Mouse (Mus musculus) MEL (cell line): Measurements from ENCODE around the gene Top1. TPM values are rescaled to one million over a fixed set of nuclear protein-coding genes. Genes with fewer than 3 reads are reported as not detected.
"Not testable (repeated sequence)": the region's sequence is repeated elsewhere in the genome, so short reads cannot be mapped to it uniquely, and the experiment has no call there.

Source experiments
- DNase-seq: peaks from one replicate; pipeline ENCODE4 v3.0.0; 2011; ENCODE audit warnings: low read depth, low spot score
- H3K27ac ChIP-seq: 2 replicates; pipeline ENCODE4 v1.5.1; 2012; ENCODE audit warnings: low read depth, mild to moderate bottlenecking, control low read depth, low read length, moderate library complexity; ENCODE audit not compliant: control insufficient read depth
- H3K27me3 ChIP-seq, 2 experiments: fragments of 150-350 bp in 1 of 2; sonication (generic) in 1 of 2; 2 replicates each; pipeline ENCODE4 v1.6.1; 2012; ENCODE audit warnings: low read length in 2 of 2, mild to moderate bottlenecking in 2 of 2, improper control_type of control experiment in 1 of 2, moderate library complexity in 1 of 2; ENCODE audit not compliant: insufficient read depth in 2 of 2, control insufficient read depth in 1 of 2
- H3K36me3 ChIP-seq, 2 experiments: 2 replicates each; pipeline ENCODE4 v1.6.1; 2012 to 2014; ENCODE audit warnings: low read length in 2 of 2, improper control_type of control experiment in 1 of 2, inconsistent platforms in 1 of 2, mild to moderate bottlenecking in 1 of 2; ENCODE audit not compliant: insufficient read depth in 2 of 2, control insufficient read depth in 1 of 2
- H3K4me1 ChIP-seq, 2 experiments: fragments of 150-350 bp in 1 of 2; sonication (generic) in 1 of 2; 2 replicates each; pipeline ENCODE4 v1.6.1; 2012; ENCODE audit warnings: low read length in 2 of 2, improper control_type of control experiment in 1 of 2, mild to moderate bottlenecking in 1 of 2; ENCODE audit not compliant: insufficient read depth in 2 of 2, control insufficient read depth in 1 of 2
- H3K4me3 ChIP-seq, 2 experiments: fragments of 150-350 bp in 1 of 2; sonication (generic) in 1 of 2; 2 replicates each; pipeline ENCODE4 v1.5.1; 2012; ENCODE audit warnings: low read depth in 2 of 2, low read length in 2 of 2, mild to moderate bottlenecking in 2 of 2, moderate library complexity in 2 of 2, control low read depth in 1 of 2, improper control_type of control experiment in 1 of 2; ENCODE audit not compliant: control insufficient read depth in 1 of 2, insufficient read depth in 1 of 2
- H3K79me2 ChIP-seq: 2 replicates; pipeline ENCODE4 v1.6.1; 2012; ENCODE audit warnings: mild to moderate bottlenecking, low read length, moderate library complexity; ENCODE audit not compliant: control insufficient read depth, poor library complexity, insufficient read depth
- H3K9ac ChIP-seq: 2 replicates; pipeline ENCODE4 v1.6.1; 2012; ENCODE audit warnings: low read depth, mild to moderate bottlenecking, control low read depth, low read length, moderate library complexity; ENCODE audit not compliant: control insufficient read depth, poor library complexity, severe bottlenecking
- H3K9me3 ChIP-seq: fragments of 150-350 bp; sonication (generic); replicated peaks from 2 replicates; pipeline ENCODE4 v1.6.1; 2012; ENCODE audit warnings: mild to moderate bottlenecking, low read length, improper control_type of control experiment, moderate library complexity; ENCODE audit not compliant: insufficient read depth
- BHLHE40 ChIP-seq: IDR thresholded peaks from 2 replicates; pipeline ENCODE4 v1.6.1; 2012; ENCODE audit warnings: low read depth, mild to moderate bottlenecking, inconsistent platforms, low read length, improper control_type of control experiment, borderline replicate concordance
- ELF1 ChIP-seq: IDR thresholded peaks from 2 replicates; pipeline ENCODE4 v1.6.1; 2014; ENCODE audit warnings: low read depth, mild to moderate bottlenecking, inconsistent platforms, low read length, improper control_type of control experiment, moderate library complexity
- EP300 ChIP-seq, 2 experiments: IDR thresholded peaks; 2 replicates each; pipeline ENCODE4 v1.6.1; 2011; ENCODE audit warnings: improper control_type of control experiment in 2 of 2, low read length in 2 of 2, low read depth in 1 of 2, mild to moderate bottlenecking in 1 of 2
- ETS1 ChIP-seq: IDR thresholded peaks from 2 replicates; pipeline ENCODE4 v1.6.1; 2012; ENCODE audit warnings: low read depth, mild to moderate bottlenecking, inconsistent platforms, low read length, improper control_type of control experiment, moderate library complexity
- GATA1 ChIP-seq: IDR thresholded peaks from 2 replicates; pipeline ENCODE4 v1.6.1; 2011; ENCODE audit warnings: low read depth, low read length, improper control_type of control experiment
- HCFC1 ChIP-seq: IDR thresholded peaks from 2 replicates; pipeline ENCODE4 v1.6.1; 2012; ENCODE audit warnings: low read depth, mild to moderate bottlenecking, inconsistent platforms, low read length, improper control_type of control experiment, moderate library complexity
- JUND ChIP-seq: IDR thresholded peaks from 2 replicates; pipeline ENCODE4 v1.6.1; 2011; ENCODE audit warnings: low read depth, mild to moderate bottlenecking, improper control_type of control experiment, low read length
- KAT2A ChIP-seq: conservative IDR thresholded peaks from 2 replicates; pipeline ENCODE4 v1.6.1; 2012; ENCODE audit warnings: low read depth, low read length, improper control_type of control experiment, inconsistent platforms
- MAFK ChIP-seq: IDR thresholded peaks from 2 replicates; pipeline ENCODE4 v1.6.1; 2011; ENCODE audit warnings: low read depth, mild to moderate bottlenecking, low read length, improper control_type of control experiment, borderline replicate concordance
- MAX ChIP-seq: IDR thresholded peaks from 2 replicates; pipeline ENCODE4 v1.6.1; 2011; ENCODE audit warnings: low read length, improper control_type of control experiment
- MXI1 ChIP-seq: IDR thresholded peaks from 2 replicates; pipeline ENCODE4 v1.6.1; 2011; ENCODE audit warnings: mild to moderate bottlenecking, low read depth, low read length, improper control_type of control experiment
- MYC ChIP-seq: IDR thresholded peaks from 2 replicates; pipeline ENCODE4 v1.6.1; 2011; ENCODE audit warnings: low read depth, mild to moderate bottlenecking, low read length, improper control_type of control experiment, moderate library complexity
- NELFE ChIP-seq: IDR thresholded peaks from 2 replicates; pipeline ENCODE4 v1.6.1; 2011; ENCODE audit warnings: low read depth, low read length, improper control_type of control experiment
- NRF1 ChIP-seq: IDR thresholded peaks from 2 replicates; pipeline ENCODE4 v1.6.1; 2014; ENCODE audit warnings: low read depth, mild to moderate bottlenecking, inconsistent platforms, low read length, improper control_type of control experiment, moderate library complexity; ENCODE audit not compliant: poor library complexity, insufficient read depth, severe bottlenecking
- POLR2A ChIP-seq, 2 experiments: IDR thresholded peaks; 2 replicates each; pipeline ENCODE4 v1.6.1; 2011 to 2012; ENCODE audit warnings: low read length in 2 of 2, mild to moderate bottlenecking in 2 of 2, control low read depth in 1 of 2, improper control_type of control experiment in 1 of 2, low read depth in 1 of 2, moderate library complexity in 1 of 2; ENCODE audit not compliant: control insufficient read depth in 1 of 2, insufficient read depth in 1 of 2, poor library complexity in 1 of 2
- POLR2AphosphoS2 ChIP-seq: IDR thresholded peaks from 2 replicates; pipeline ENCODE4 v1.6.1; 2011; ENCODE audit warnings: low read length, improper control_type of control experiment
- POLR2AphosphoS5 ChIP-seq: IDR thresholded peaks from 2 replicates; pipeline ENCODE4 v1.6.1; 2012; ENCODE audit warnings: low read depth, borderline replicate concordance, mild to moderate bottlenecking, inconsistent platforms, low read length, moderate library complexity, mixed read lengths
- RCOR1 ChIP-seq: IDR thresholded peaks from 2 replicates; pipeline ENCODE4 v1.6.1; 2012; ENCODE audit warnings: low read depth, mild to moderate bottlenecking, inconsistent platforms, low read length, improper control_type of control experiment
- SIN3A ChIP-seq: IDR thresholded peaks from 2 replicates; pipeline ENCODE4 v1.6.1; 2012; ENCODE audit warnings: low read length, improper control_type of control experiment, inconsistent platforms
- SMC3 ChIP-seq: IDR thresholded peaks from 2 replicates; pipeline ENCODE4 v1.6.1; 2011; ENCODE audit warnings: low read depth, low read length, improper control_type of control experiment
- TAL1 ChIP-seq: IDR thresholded peaks from 2 replicates; pipeline ENCODE4 v1.6.1; 2012; ENCODE audit warnings: mild to moderate bottlenecking, inconsistent platforms, low read length, moderate library complexity, mixed read lengths
- TCF12 ChIP-seq: IDR thresholded peaks from 2 replicates; pipeline ENCODE4 v1.6.1; 2014; ENCODE audit warnings: low read depth, mild to moderate bottlenecking, inconsistent platforms, low read length, improper control_type of control experiment, moderate library complexity
- USF1 ChIP-seq: IDR thresholded peaks from 2 replicates; pipeline ENCODE4 v1.6.1; 2014; ENCODE audit warnings: low read depth, mild to moderate bottlenecking, inconsistent platforms, low read length, improper control_type of control experiment, moderate library complexity
- USF2 ChIP-seq, 2 experiments: IDR thresholded peaks; 2 replicates each; pipeline ENCODE4 v1.6.1; 2011 to 2012; ENCODE audit warnings: improper control_type of control experiment in 2 of 2, low read length in 2 of 2, borderline replicate concordance in 1 of 2, inconsistent platforms in 1 of 2, low read depth in 1 of 2, mild to moderate bottlenecking in 1 of 2; ENCODE audit not compliant: insufficient read depth in 1 of 2
- ZNF384 ChIP-seq: IDR thresholded peaks from 2 replicates; pipeline ENCODE4 v1.6.1; 2012; ENCODE audit warnings: low read depth, mild to moderate bottlenecking, inconsistent platforms, low read length, improper control_type of control experiment
- polyA plus RNA-seq, 2 experiments: library from polyadenylated mRNA; stranded (reverse) in 1 of 2; unstranded in 1 of 2; fragments of >175 nt in 1 of 2; fragments of >200 nt in 1 of 2; gene quantifications; 2 replicates each; pipeline versions ENCODE4 v1.2.1 to v1.2.4; 2012; ENCODE audit warnings: low replicate concordance in 2 of 2, low read depth in 1 of 2; ENCODE audit not compliant: insufficient read length in 2 of 2, insufficient read depth in 1 of 2, missing spikeins in 1 of 2
- total RNA-seq: library from RNA; depleted of rRNA; stranded (reverse); fragments of 300-350 nt; gene quantifications from 2 replicates; pipeline ENCODE4 v1.2.3, GENCODE M21; 2012

The Top1 gene
- total and polyA plus RNA-seq, 3 experiments: 33.5 to 123 (median 73.3) TPM

- TF ChIP-seq SMC3 (no peak), TCF12 (no peak), RCOR1 (no peak), KAT2A (no peak), USF2 (IDR thresholded peaks at IDR 0.05; ENCODE audit: borderline replicate concordance in 1 of 2, insufficient read depth in 1 of 2, low read depth in 1 of 2, low read length in 2 of 2) (no peak), MAFK (no peak), POLR2AphosphoS2 (no peak)
- peaks cover 23% of the 10 kb centered on the region for H3K79me2 ChIP-seq
- no peak overlapping the region for H3K27ac ChIP-seq
- peaks cover 19 to 49% of the 10 kb centered on the region in 2 experiments for H3K36me3 ChIP-seq
- H3K9ac ChIP-seq: no peak overlapping the region
- no peak overlapping the region for H3K4me3 ChIP-seq
- no peak for DNase-seq
- H3K4me1 ChIP-seq: peaks cover 6 to 23% of the 10 kb centered on the region in 2 experiments; a peak in 3 of 4 replicates
- H3K9me3 ChIP-seq: no peaks in the 10 kb centered on the region
- no peaks in the 10 kb centered on the region for H3K27me3 ChIP-seq
Measured at GRCm38 (mm10) chr2:160664421-160664820, 18.7 kb downstream of the Top1 start.

- not testable (repeated sequence) for DNase-seq, H3K9me3 ChIP-seq, H3K27ac ChIP-seq, H3K9ac ChIP-seq, H3K27me3 ChIP-seq, H3K4me3 ChIP-seq
- Histone ChIP-seq H3K4me1 (peaks cover 6 to 23% of the 10 kb centered on the region in 2 experiments; a peak in 3 of 4 replicates), H3K36me3 (peaks cover 20 to 44% of the 10 kb centered on the region in 2 experiments), H3K79me2 (peaks cover 20% of the 10 kb centered on the region)
- TF ChIP-seq ZNF384: peak; percentile 14; the same call in 1 of the 2 replicates
Measured at GRCm38 (mm10) chr2:160664986-160665385, 19.3 kb downstream of the Top1 start.

- H3K27ac ChIP-seq: peak overlapping the region; percentile 57
- no peak overlapping the region for H3K4me3 ChIP-seq
- peaks cover 3 to 20% of the 10 kb centered on the region in 2 experiments; a peak in 3 of 4 replicates for H3K4me1 ChIP-seq
- no peaks in the 10 kb centered on the region for H3K9me3 ChIP-seq
- H3K27me3 ChIP-seq: no peaks in the 10 kb centered on the region
- peaks cover 29 to 30% of the 10 kb centered on the region in 2 experiments for H3K36me3 ChIP-seq
- peak; percentile 89 for DNase-seq
- peaks cover 13% of the 10 kb centered on the region for H3K79me2 ChIP-seq
- peak overlapping the region; percentile 15; the same call in 1 of the 2 replicates for H3K9ac ChIP-seq
- TF ChIP-seq MXI1 (peak; percentile 98), USF2 (IDR thresholded peaks at IDR 0.05; ENCODE audit: borderline replicate concordance in 1 of 2, insufficient read depth in 1 of 2, low read depth in 1 of 2, low read length in 2 of 2) (peak in 1 of 2 experiments; percentile 22; a peak in 1 of 4 replicates), POLR2AphosphoS2 (no peak), ZNF384 (0 out of 2 replicates have a peak, but pooled peaks have one; percentile 59), JUND (no peak), ETS1 (peak; percentile 84), NRF1 (no peak), POLR2A (IDR thresholded peaks at IDR 0.05; ENCODE audit: control insufficient read depth in 1 of 2, insufficient read depth in 1 of 2, low read depth in 1 of 2, low read length in 2 of 2, poor library complexity in 1 of 2) (no peak), TAL1 (peak; percentile 67), NELFE (no peak), GATA1 (peak; percentile 74), POLR2AphosphoS5 (no peak), USF1 (peak; percentile 90), MAX (peak; percentile 95), TCF12 (peak; percentile 51; the same call in 1 of the 2 replicates), HCFC1 (no peak), EP300 (IDR thresholded peaks at IDR 0.05; ENCODE audit: low read depth in 1 of 2, low read length in 2 of 2) (peak; percentile 69 to 82), ELF1 (0 out of 2 replicates have a peak, but pooled peaks have one; percentile 23), MYC (peak; percentile 99), SIN3A (peak; percentile 93), BHLHE40 (peak; percentile 80; the same call in 1 of the 2 replicates)
Measured at GRCm38 (mm10) chr2:160667259-160667658, 21.6 kb downstream of the Top1 start.
